Mouse (Mus musculus): Measurements from ENCODE around the gene Tfr2.

- TF ChIP-seq TAL1 (IDR thresholded peaks at IDR 0.05; ENCODE audit: low read length) = no peak
- no peak for TF ChIP-seq GATA1 (IDR thresholded peaks at IDR 0.05; ENCODE audit: low read length)
These were observed 44.1 kb upstream of the Tfr2 start for GRCm38 (mm10) chr5:137525511-137525910.

Measured in erythroblast, embryonic 14.5 days (primary cell).